8 mouse cellular contexts compared by ENCODE assay signal in the genomic region with DNA sequence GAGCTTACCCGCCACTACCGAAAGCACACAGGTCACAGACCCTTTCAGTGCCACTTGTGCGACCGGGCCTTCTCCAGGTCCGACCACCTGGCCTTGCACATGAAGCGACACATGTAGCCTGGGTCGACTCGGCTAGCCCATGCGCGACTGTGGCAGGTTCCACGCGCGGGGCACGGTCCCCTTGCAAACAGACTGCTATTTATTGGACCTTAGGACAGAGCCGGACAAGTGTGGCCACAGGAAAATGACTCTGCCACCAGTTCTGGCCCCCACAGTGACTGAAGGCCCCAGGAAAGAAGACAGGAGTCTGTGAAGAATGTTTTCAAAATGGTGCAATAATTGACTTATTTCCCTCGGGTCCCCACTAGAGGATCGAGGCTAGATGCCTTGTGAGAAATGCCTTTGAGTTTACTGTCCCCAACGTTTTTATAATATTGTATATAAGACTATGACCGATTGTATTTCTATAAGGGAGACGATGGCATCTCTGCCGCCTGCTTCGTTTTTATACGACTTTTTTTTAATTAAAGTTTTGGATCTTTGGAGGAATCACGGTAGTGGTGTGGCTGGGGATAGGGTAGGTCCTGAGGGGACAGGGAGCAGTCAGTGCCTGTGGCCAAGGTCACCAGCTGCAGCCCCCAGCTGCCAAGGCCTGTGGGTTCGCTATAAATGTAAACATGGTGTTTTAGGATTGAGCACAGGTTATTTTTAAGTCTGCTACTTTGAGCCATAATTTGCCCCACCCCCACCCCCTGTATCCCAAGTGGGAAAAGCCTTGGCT. TPM values are rescaled to one million over a fixed set of nuclear protein-coding genes. Genes with fewer than 3 reads are reported as not detected.
DNase-seq lines count a peak whose midpoint lies in the region; ATAC-seq and TF ChIP-seq lines count a peak whose summit lies in the region.

No protein-coding gene starts in this region.

- H3K27me3 ChIP-seq in kidney, postnatal 0 days (ENCODE audit: insufficient read depth, low read length) = no peaks in the 10 kb centered on the region; the same call in 1 of the 2 replicates
- H3K27me3 ChIP-seq in embryonic facial prominence, embryonic 13.5 days = peaks cover 60% of the 10 kb centered on the region
- no peaks in the 10 kb centered on the region for H3K27me3 ChIP-seq in myocyte (ENCODE audit: control insufficient read depth, insufficient read depth, insufficient read length)

- H3K79me2 ChIP-seq in myocyte (ENCODE audit: control insufficient read depth, insufficient read depth) = peaks cover 10% of the 10 kb centered on the region

- WGBS in kidney, postnatal 0 days = 58% methylated on average over 25 of the region's 25 CpGs
- 47% methylated on average over 25 of the region's 25 CpGs for WGBS in embryonic facial prominence, embryonic 13.5 days

- H3ac ChIP-seq in myocyte (ENCODE audit: control insufficient read depth, insufficient read length) = no peak overlapping the region

- no peak for TF ChIP-seq CTCF in kidney, postnatal 0 days (IDR thresholded peaks at IDR 0.05; ENCODE audit: low read depth)

- no peak for TF ChIP-seq POLR2A in myocyte (IDR thresholded peaks at IDR 0.05; ENCODE audit: insufficient read length, low read depth)

- H3K4me3 ChIP-seq in kidney, postnatal 0 days (replicated peaks; ENCODE audit: low read depth, low read length) = peak overlapping the region; percentile 68
- peak overlapping the region; percentile 59 for H3K4me3 ChIP-seq in embryonic facial prominence, embryonic 13.5 days
- H3K4me3 ChIP-seq in myocyte = peak overlapping the region; percentile 47

- 0 out of 2 replicates have a peak, but pooled peaks cover 13% of the 10 kb centered on the region for H3K4me1 ChIP-seq in kidney, postnatal 0 days (replicated peaks; ENCODE audit: insufficient read depth, low read length)
- H3K4me1 ChIP-seq in embryonic facial prominence, embryonic 13.5 days = peaks cover 16% of the 10 kb centered on the region

- H3K4me2 ChIP-seq in kidney, postnatal 0 days (ENCODE audit: low read length) = peak overlapping the region; percentile 68
- H3K4me2 ChIP-seq in embryonic facial prominence, embryonic 13.5 days = peak overlapping the region; percentile 95
- peak overlapping the region; percentile 75 for H3K4me2 ChIP-seq in myocyte (ENCODE audit: low read depth)

- DNase-seq in kidney, postnatal 0 days (ENCODE audit: low spot score) = no peak
- no peak for DNase-seq in kidney, adult 11 months
- peak; percentile 20 for DNase-seq in kidney, postnatal 10 days
- no peak for DNase-seq in right cerebral cortex, adult 18-20 months
- no peak for DNase-seq in embryo, embryonic 10.5 days (ENCODE audit: low spot score)
- no peak for DNase-seq in thymus, postnatal 25 days

- H3K9ac ChIP-seq in kidney, postnatal 0 days (ENCODE audit: low read depth, low read length) = peak overlapping the region; percentile 69
- no peak overlapping the region for H3K9ac ChIP-seq in embryonic facial prominence, embryonic 13.5 days

- no peak for ATAC-seq in kidney, postnatal 0 days (replicated peaks; ENCODE audit: low FRiP score, low read depth)
- ATAC-seq in embryonic facial prominence, embryonic 13.5 days (ENCODE audit: insufficient number of reproducible peaks, insufficient read depth, low FRiP score, low TSS enrichment, low read depth) = no peak

- no peaks in the 10 kb centered on the region for H3K9me3 ChIP-seq in kidney, postnatal 0 days (replicated peaks; ENCODE audit: low read length)
- H3K9me3 ChIP-seq in embryonic facial prominence, embryonic 13.5 days = no peaks in the 10 kb centered on the region

- H3K36me3 ChIP-seq in kidney, postnatal 0 days (ENCODE audit: insufficient read depth, low read length) = 0 out of 2 replicates have a peak, but pooled peaks cover 3% of the 10 kb centered on the region
- no peaks in the 10 kb centered on the region for H3K36me3 ChIP-seq in embryonic facial prominence, embryonic 13.5 days
- H3K36me3 ChIP-seq in myocyte (ENCODE audit: control insufficient read depth, insufficient read depth) = no peaks in the 10 kb centered on the region

- H3K27ac ChIP-seq in kidney, postnatal 0 days = no peak overlapping the region
- H3K27ac ChIP-seq in embryonic facial prominence, embryonic 13.5 days = no peak overlapping the region

TF ChIP-seq in myocyte, 11 proteins besides CTCF, POLR2A, EP300 and RAD21:
- TF ChIP-seq MYOD1 (IDR thresholded peaks at IDR 0.05; ENCODE audit: control insufficient read depth in 1 of 3, insufficient read length in 2 of 3, low read depth in 2 of 3) (peak in 2 of 3 experiments; percentile 34 to 79), CEBPB (IDR thresholded peaks at IDR 0.05; ENCODE audit: insufficient read depth, poor library complexity, severe bottlenecking) (no peak), USF1 (IDR thresholded peaks at IDR 0.05; ENCODE audit: low read depth) (no peak), POLR2AphosphoS2 (IDR thresholded peaks at IDR 0.05; ENCODE audit: insufficient read length, low read depth) (peak; percentile 18), E2F4 (IDR thresholded peaks at IDR 0.05; ENCODE audit: insufficient read depth) (no peak), TCF3 (IDR thresholded peaks at IDR 0.05; ENCODE audit: insufficient read length, low read depth) (no peak), REST (IDR thresholded peaks at IDR 0.05; ENCODE audit: insufficient read depth, insufficient read length) (no peak), MYOG (IDR thresholded peaks at IDR 0.05; ENCODE audit: control insufficient read depth in 1 of 3, insufficient read depth in 1 of 3, insufficient read length in 2 of 3, low read depth in 2 of 3) (peak; percentile 50 to 70 (median 69)), MAX (IDR thresholded peaks at IDR 0.05; ENCODE audit: low read depth) (no peak), SRF (IDR thresholded peaks at IDR 0.05; ENCODE audit: control insufficient read depth, insufficient read length, low read depth) (no peak), TCF12 (IDR thresholded peaks at IDR 0.05; ENCODE audit: insufficient read depth, poor library complexity, severe bottlenecking) (peak; percentile 49)

RNA-seq across cellular contexts. Expression of gene Klf2, which starts 2.2 kb away (rescaled TPM):
- 24.7 and 31.9 TPM in 2 replicates for polyA plus RNA-seq in kidney, postnatal 0 days (2015; fragmentation: Nextera tagmentation; extraction: Ambion mirVana)
- 5.6 and 5.8 TPM in 2 replicates for polyA plus RNA-seq in embryonic facial prominence, embryonic 13.5 days (2015; fragmentation: Nextera tagmentation; extraction: Ambion mirVana)
- 9.8 TPM for polyA plus RNA-seq in myocyte (2012; fragmentation: generic; extraction: Trizol)

RNA-seq across cellular contexts. Expression of gene Gm10282, which starts 15.9 kb away (rescaled TPM):
- 22.2 and 22.8 TPM in 2 replicates for polyA plus RNA-seq in kidney, postnatal 0 days (2015; fragmentation: Nextera tagmentation; extraction: Ambion mirVana)
- 26.9 and 55.7 TPM in 2 replicates for polyA plus RNA-seq in embryonic facial prominence, embryonic 13.5 days (2015; fragmentation: Nextera tagmentation; extraction: Ambion mirVana)
- polyA plus RNA-seq in myocyte (2012; fragmentation: generic; extraction: Trizol) = 63.4 TPM
